Mouse (Mus musculus) left cerebral cortex, adult 18-20 months (tissue): ENCODE data around the gene Slc7a6os. TPM values are rescaled to one million over a fixed set of nuclear protein-coding genes. Genes with fewer than 3 reads are reported as not detected.
"Not testable (repeated sequence)": the region's sequence is repeated elsewhere in the genome, so short reads cannot be mapped to it uniquely, and the experiment has no call there.

Experiments used
- DNase-seq, 2 experiments: peaks; one replicate each; pipeline ENCODE4 v3.0.0; 2021 to 2022; ENCODE audit warnings: low spot score in 2 of 2, mixed read lengths in 1 of 2
- long read RNA-seq, 2 experiments: library from polyadenylated mRNA; stranded (forward); transcript quantifications; one replicate each; pipeline ENCODE4 v2.0.0; 2021
- total RNA-seq, 2 experiments: library from RNA; stranded (reverse); gene quantifications; 2 replicates each; pipeline ENCODE4 v1.2.3; 2021

Gene Slc7a6os
- 10 to 100 TPM; 26.2 to 27.0 TPM for total RNA-seq
- long read RNA-seq, experiment 1, transcript Slc7a6os-201 (5 exons, 1,246 nt) = major isoform, 7 of 26 reads
- long read RNA-seq, experiment 1, partial matches to known transcripts = 9 of 26 reads
- long read RNA-seq, experiment 1, other reads (novel, unspliced or antisense) = 9 of 26 reads
- long read RNA-seq, experiment 2, partial matches to known transcripts = 3 of 8 reads
- long read RNA-seq, experiment 2, other reads (novel, unspliced or antisense) = 3 of 8 reads

DNA sequence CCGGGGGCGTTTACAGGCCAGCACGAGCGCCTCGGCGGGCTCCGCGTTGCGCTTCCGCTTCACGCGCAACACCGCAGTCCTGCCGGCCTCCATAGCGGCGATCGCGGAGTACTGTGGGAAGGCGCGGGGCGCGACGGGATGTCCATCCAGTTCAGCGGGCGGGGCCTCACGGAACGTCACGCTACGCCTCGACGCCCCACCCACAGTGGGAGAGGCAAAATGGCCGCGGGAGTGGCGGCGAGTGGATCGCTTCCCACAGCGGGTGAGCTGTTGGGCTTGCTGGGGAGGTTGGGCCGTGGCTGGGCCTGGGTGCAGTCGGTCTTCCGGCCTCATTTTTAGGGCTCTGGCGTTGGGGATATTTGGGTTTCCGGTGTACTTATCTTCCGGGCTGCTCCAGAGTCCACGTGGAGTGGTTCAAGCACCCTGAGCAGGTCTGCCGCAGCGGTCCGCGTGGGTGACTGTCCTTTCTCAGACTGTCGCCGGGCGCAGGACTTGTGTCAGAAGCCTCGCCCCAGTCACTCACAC, at the start of gene Slc7a6os, which contains the start of gene Prmt7:
Gene Slc7a6os, minus strand, starts transcription at position 115 of the 525 bp plus-strand sequence.
Gene Prmt7, plus strand, starts transcription at position 116 of the 525 bp plus-strand sequence.
- DNase-seq = peak; percentile 97 to 98

- DNase-seq = no peak
Observed at GRCm38 (mm10) chr8:106259579-106260255, 49.0 kb upstream of the Slc7a6os start.

DNA sequence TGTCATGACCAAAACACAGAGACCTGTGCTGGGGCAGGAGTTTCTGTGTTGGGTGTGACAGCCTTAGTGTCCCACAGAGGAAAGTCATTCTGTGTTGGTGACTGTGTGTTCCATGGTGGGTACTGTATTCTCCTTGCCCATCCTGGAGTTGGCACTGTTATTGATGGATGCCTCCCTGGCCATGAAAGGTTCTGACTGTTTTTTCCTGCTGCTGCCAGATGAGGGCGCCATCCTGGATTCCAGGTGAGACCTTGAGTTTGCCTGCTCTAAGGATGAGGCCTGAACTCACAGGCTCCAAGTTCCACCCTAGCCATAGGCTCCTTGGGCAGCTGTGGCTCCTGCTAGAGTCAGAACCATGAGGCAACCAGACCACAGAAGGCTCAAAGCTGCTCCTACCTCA, 47.4 kb upstream of the Slc7a6os start:
- no peak for DNase-seq

DNA sequence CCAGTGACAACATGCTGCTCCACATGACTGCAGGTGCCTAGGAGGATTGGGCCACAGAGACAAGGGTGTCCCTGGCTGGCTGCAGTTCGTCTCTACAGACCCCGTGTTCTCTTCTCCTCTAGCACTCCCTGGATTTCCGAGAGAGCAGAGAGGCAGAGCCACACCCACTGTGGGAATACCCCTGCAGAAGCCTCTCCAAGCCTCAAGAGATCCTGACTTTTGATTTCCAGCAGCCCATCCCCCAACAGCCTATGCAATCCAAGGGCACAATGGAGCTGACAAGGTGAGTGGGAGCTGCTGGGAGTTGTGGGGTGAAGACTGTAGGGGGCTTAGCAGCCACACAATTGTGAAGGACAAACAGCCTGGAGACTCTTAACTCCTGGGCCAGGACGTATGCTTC, 39.5 kb upstream of the Slc7a6os start:
- DNase-seq = no peak

DNA sequence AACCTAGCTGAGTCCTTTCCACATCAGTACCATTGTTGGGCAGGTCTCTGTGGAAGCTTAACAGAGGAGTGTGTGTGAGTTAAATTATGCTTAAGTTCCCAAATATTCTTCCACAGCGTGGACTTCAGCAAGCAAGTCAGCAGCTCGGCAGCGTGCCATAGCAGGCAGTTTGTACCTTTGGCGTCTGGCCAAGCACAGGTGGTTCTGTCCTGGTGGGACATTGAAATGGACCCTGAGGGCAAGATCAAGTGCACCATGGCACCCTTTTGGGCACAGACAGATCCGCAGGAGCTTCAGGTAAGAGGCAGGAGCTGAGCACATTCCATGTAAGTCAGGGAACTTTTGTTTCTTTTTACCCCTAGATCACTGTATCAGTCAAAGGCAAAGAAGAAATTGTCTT, 26.4 kb upstream of the Slc7a6os start:
- no peak for DNase-seq

DNA sequence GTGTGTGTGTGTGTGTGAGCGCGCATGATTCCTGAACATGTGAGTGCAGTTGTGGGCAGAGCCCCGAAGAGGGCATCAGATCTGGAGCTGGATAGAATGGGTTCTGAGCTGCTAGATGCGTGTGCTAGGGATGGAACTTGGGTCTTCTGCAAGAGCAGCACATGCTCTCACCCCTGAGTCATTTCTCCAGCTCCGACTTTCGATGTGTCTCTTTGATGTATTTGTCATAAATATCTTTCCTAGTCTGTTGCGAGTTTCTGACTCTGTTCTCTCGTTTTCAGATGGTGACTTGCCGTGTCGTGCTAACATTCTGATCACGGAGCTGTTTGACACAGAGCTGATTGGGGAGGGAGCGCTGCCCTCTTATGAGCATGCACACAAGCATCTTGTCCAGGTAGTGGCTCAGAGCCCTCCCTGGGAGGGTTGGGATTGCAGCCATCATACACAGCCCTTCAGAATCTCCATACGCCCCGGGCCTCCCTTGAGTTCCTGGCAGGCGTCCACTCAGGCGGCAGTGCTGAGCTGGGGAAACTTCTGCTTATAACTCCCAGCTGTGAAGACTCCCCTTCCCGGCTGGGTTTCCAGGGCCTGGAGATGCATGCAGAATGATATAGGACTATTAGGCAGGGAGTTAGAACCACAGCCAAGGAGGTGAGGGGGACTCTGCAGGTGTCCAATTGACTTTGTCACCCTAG, 24.0 kb upstream of the Slc7a6os start:
- DNase-seq = no peak

DNA sequence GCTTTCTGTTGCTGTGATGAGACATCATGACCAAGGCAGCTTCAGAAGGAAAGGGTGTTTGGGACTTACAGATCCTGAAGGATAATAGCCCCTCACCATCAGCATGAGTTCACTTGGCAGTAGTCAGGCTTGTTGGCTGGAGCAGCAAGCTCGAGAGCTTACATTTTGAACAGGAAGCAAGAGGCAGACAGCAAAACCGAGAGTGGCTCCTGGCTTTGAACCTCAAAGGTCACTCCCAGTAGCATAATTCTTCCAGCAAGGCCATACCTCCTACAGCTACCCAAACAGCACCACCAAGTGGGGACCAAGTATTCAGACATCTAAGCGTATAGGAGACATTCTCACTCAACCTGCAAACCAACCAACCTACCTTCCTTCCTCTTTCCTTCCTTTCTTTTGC, 22.0 kb upstream of the Slc7a6os start:
- no peak for DNase-seq

DNA sequence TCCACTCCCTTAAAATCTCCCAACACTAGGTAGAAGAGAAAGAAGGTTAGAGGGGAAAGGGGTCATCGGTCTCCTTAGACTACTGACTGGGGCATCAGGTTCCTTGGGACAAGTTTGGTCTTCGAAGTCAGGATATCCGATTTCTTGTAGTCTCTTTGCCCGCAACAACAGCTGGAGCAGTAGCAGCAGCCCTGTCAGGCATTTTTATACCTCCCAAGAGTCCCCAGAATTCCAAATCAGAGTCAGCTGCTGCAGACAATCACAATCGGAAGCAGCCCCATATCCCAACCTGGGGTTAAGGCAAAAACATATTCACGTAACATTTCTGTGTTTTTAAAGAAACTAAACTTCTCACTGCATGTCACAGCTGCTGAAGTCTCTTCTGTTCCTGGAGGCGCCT, 20.8 kb upstream of the Slc7a6os start:
- DNase-seq = no peak

DNA sequence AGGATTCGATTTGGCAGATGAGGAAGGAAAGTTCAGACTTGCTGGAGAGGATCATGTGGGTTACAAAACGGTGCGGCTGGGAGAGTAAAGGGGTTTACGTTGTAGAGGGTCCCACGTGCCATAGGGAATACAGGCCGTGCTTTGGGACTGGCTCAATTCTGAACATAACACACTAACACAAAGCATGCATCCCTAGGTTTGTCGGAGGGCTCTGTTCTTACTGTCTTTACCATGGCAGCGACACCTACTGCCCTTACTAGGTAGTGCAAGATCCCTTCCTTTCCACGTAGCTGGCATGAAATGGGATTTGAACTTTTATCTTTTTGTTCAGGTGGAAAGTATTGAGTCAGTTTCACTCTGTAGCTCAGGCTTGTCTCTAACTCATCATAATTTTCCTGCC, 15.9 kb upstream of the Slc7a6os start:
- DNase-seq = peak; percentile 57 to 63

- DNase-seq = no peak
Observed at GRCm38 (mm10) chr8:106219620-106220019, 8.9 kb upstream of the Slc7a6os start.

DNA sequence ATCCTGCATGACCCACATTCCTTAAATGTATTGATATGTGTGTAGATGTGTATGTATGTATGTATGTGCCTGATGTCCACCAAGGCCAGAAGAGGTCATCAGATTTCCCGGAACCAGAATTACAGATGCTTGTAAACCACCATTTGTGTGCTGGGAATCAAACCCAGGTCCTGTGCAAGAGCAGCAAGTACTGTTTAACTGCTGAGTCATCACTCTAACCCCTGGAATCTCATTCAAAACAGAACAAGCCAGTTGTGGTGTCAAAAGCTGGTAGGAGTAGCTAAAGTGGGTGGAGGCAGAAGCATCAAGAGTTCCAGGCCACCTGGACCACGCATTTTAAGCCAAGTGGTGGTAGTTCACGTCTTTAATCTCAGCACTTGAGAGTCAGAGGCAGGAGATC, 3.2 kb upstream of the Slc7a6os start:
- no peak for DNase-seq

- no peak for DNase-seq
Observed at GRCm38 (mm10) chr8:106211421-106211820, 686 bp upstream of the Slc7a6os start.

GRCm38 (mm10) chr8:106210035-106210731, 552 bp downstream of the Slc7a6os start:
- no peak for DNase-seq

GRCm38 (mm10) chr8:106199596-106199995, 11.1 kb downstream of the Slc7a6os start:
- DNase-seq = not testable (repeated sequence)

GRCm38 (mm10) chr8:106198741-106199140, 12.0 kb downstream of the Slc7a6os start:
- DNase-seq = peak in 1 of 2 experiments; percentile 23

DNA sequence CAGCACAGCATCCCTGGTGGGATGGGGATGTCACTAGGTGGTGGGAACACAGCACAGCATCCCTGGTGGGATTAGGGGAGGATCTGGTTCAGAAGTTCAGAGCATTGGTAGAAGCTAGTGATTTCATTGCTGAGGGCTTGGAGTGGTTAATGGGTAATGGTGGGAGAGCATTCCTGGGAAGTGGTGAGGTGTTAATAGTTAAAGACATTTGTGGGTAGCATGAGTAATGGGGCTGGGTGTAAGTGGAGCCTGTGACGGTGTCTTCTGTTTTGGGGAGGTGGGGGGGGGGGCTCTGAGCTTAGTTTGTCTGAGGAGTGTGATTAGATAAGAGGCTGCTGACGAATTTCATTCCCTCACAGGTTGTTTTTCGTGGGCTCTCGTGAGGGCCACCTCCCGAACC, 16.7 kb downstream of the Slc7a6os start:
- DNase-seq = no peak

DNA sequence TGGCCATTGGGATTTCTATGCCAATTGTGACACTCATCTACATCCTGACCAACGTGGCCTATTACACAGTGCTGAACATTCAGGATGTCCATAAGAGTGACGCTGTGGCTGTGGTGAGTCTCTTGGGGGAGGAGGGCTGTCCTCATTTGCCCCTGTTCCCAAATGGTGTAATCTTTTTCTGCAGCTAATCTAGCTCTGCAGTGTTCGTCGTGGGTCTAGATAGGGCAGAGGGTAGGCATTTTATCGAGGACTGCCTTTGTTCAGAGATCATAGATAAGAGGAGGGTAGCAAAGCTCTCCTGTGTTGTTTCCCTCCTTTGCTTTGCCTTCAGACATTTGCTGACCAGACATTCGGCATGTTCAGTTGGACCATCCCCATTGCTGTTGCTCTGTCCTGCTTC, 17.6 kb downstream of the Slc7a6os start:
- no peak for DNase-seq

- no peak for DNase-seq
Observed at GRCm38 (mm10) chr8:106191639-106192038, 19.1 kb downstream of the Slc7a6os start.

GRCm38 (mm10) chr8:106189162-106189561, 21.6 kb downstream of the Slc7a6os start:
- no peak for DNase-seq

- DNase-seq = no peak
Observed at GRCm38 (mm10) chr8:106186394-106186793, 24.3 kb downstream of the Slc7a6os start.

DNA sequence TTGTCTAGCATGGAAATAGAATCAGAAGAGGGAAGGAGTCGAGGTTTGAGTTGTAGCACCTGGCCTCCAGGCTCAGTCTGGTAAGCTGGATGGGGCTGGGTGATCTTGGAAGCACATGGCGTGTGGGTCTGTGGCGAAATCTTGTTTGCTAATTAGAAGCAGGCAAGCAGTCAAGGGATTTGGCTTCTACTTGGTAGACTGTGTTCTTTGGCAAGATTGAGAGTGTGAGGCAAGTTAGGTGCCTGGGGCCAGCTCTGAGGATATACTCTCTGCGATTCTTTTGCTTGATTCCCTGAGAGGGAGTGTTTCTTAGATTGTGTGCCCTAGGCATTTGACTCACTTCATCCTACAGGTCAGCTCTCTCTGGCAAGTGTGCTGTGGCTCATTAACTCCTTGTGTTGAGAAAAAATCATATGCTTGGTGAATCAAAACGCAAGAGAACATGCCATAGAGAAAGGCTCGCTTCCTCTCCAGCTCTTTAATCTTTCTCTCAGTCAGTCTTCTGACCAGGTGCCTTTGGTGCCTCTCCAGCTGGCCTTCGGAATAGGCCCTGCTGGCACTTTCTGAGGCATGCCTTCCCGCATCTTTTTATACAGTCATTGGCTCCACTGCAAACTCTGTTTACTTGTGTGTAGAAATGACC, 25.0 kb downstream of the Slc7a6os start:
- DNase-seq = peak; percentile 17 to 22
